Mouse (Mus musculus): ENCODE results near the gene Pfkp. TPM values are rescaled to one million over a fixed set of nuclear protein-coding genes. Genes with fewer than 3 reads are reported as not detected.

Gene Pfkp
- total and polyA plus RNA-seq, 3 experiments = 53.3 to 175 TPM; not detected in 1

- Histone ChIP-seq H3K9ac (ENCODE audit: control insufficient read depth, low read depth, low read length, poor library complexity, severe bottlenecking) (no peak overlapping the region), H3K27me3 (ENCODE audit: control insufficient read depth in 1 of 2, insufficient read depth in 2 of 2, low read length in 2 of 2) (no peaks in the 10 kb centered on the region), H3K27ac (ENCODE audit: control insufficient read depth, low read depth, low read length) (no peak overlapping the region), H3K4me1 (ENCODE audit: control insufficient read depth in 1 of 2, insufficient read depth in 2 of 2, low read length in 2 of 2) (peaks cover 0 to under 1% of the 10 kb centered on the region in 2 experiments; a peak in 1 of 4 replicates), H3K79me2 (ENCODE audit: control insufficient read depth, insufficient read depth, low read length, poor library complexity) (peaks cover 3% of the 10 kb centered on the region), H3K9me3 (replicated peaks; ENCODE audit: insufficient read depth, low read length) (no peaks in the 10 kb centered on the region), H3K36me3 (ENCODE audit: control insufficient read depth in 1 of 2, insufficient read depth in 2 of 2, low read length in 2 of 2) (peaks cover 3 to 29% of the 10 kb centered on the region in 2 experiments), H3K4me3 (ENCODE audit: control insufficient read depth in 1 of 2, insufficient read depth in 1 of 2, low read depth in 2 of 2, low read length in 2 of 2) (no peak overlapping the region)
- TF ChIP-seq EP300 (IDR thresholded peaks at IDR 0.05; ENCODE audit: low read depth in 1 of 2, low read length in 2 of 2) (no peak), KAT2A (conservative IDR thresholded peaks at IDR 0.05; ENCODE audit: low read depth, low read length) (no peak), POLR2A (IDR thresholded peaks at IDR 0.05; ENCODE audit: control insufficient read depth in 1 of 2, insufficient read depth in 1 of 2, low read depth in 1 of 2, low read length in 2 of 2, poor library complexity in 1 of 2) (no peak), BHLHE40 (IDR thresholded peaks at IDR 0.05; ENCODE audit: borderline replicate concordance, low read depth, low read length) (no peak), MYB (IDR thresholded peaks at IDR 0.05; ENCODE audit: low read depth, low read length) (no peak), NELFE (IDR thresholded peaks at IDR 0.05; ENCODE audit: low read depth, low read length) (no peak), NRF1 (IDR thresholded peaks at IDR 0.05; ENCODE audit: insufficient read depth, low read depth, low read length, poor library complexity, severe bottlenecking) (no peak), JUND (IDR thresholded peaks at IDR 0.05; ENCODE audit: low read depth, low read length) (no peak), POLR2AphosphoS2 (IDR thresholded peaks at IDR 0.05; ENCODE audit: low read length) (no peak), TBP (IDR thresholded peaks at IDR 0.05; ENCODE audit: low read depth, low read length) (no peak), GATA1 (IDR thresholded peaks at IDR 0.05; ENCODE audit: low read depth, low read length) (no peak), TAL1 (IDR thresholded peaks at IDR 0.05; ENCODE audit: low read length) (no peak), ZKSCAN1 (IDR thresholded peaks at IDR 0.05; ENCODE audit: low read depth, low read length) (no peak), MYC (IDR thresholded peaks at IDR 0.05; ENCODE audit: low read depth, low read length) (no peak), POLR2AphosphoS5 (IDR thresholded peaks at IDR 0.05; ENCODE audit: borderline replicate concordance, low read depth, low read length) (no peak), ZC3H11A (IDR thresholded peaks at IDR 0.05; ENCODE audit: low read depth, low read length) (no peak), HCFC1 (IDR thresholded peaks at IDR 0.05; ENCODE audit: low read depth, low read length) (no peak)
- no peak for DNase-seq (ENCODE audit: low read depth, low spot score)
Observed at GRCm38 (mm10) chr13:6555656-6556055, 92.9 kb downstream of the Pfkp start.

DNA sequence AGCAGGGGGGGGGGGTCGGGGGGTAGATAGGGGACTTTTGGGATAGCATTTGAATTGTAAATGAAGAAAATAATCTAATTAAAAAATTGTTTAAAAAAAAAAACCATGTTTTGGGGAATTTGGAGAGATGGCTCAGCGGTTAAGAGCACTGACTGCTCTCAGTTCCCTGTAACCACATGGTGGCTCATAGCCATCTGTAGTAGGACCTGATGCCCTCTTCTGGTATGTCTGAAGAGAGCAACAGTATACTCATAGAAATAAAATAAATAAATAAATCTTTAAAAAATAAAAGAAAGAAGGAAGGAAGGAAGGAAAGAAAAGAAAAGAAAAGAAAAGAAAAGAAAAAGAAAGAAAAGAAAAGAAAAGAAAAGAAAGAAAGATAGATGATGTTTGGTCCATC lies 94.9 kb downstream of the Pfkp start:
- no peaks in the 10 kb centered on the region for H3K9me3 ChIP-seq (replicated peaks; ENCODE audit: insufficient read depth, low read length)
- H3K9ac ChIP-seq (ENCODE audit: control insufficient read depth, low read depth, low read length, poor library complexity, severe bottlenecking) = no peak overlapping the region
- peaks cover 16 to 27% of the 10 kb centered on the region in 2 experiments for H3K36me3 ChIP-seq (ENCODE audit: control insufficient read depth in 1 of 2, insufficient read depth in 2 of 2, low read length in 2 of 2)
- no peak overlapping the region for H3K27ac ChIP-seq (ENCODE audit: control insufficient read depth, low read depth, low read length)
- no peak overlapping the region for H3K4me3 ChIP-seq (ENCODE audit: control insufficient read depth in 1 of 2, insufficient read depth in 1 of 2, low read depth in 2 of 2, low read length in 2 of 2)
- TF ChIP-seq CTCF (IDR thresholded peaks at IDR 0.05 in 2 of 3, conservative IDR thresholded peaks at IDR 0.05 in 1 of 3; ENCODE audit: control insufficient read depth in 1 of 3, insufficient read depth in 1 of 3, low read depth in 2 of 3, low read length in 3 of 3, poor library complexity in 1 of 3, severe bottlenecking in 1 of 3) (peak in 1 of 3 experiments; percentile 21; a peak in 1 of 6 replicates), ZNF384 (IDR thresholded peaks at IDR 0.05; ENCODE audit: low read depth, low read length) (no peak), USF2 (IDR thresholded peaks at IDR 0.05; ENCODE audit: borderline replicate concordance in 1 of 2, insufficient read depth in 1 of 2, low read depth in 1 of 2, low read length in 2 of 2) (no peak), ELF1 (IDR thresholded peaks at IDR 0.05; ENCODE audit: low read depth, low read length) (no peak), POLR2A (IDR thresholded peaks at IDR 0.05; ENCODE audit: control insufficient read depth in 1 of 2, insufficient read depth in 1 of 2, low read depth in 1 of 2, low read length in 2 of 2, poor library complexity in 1 of 2) (no peak), CHD2 (IDR thresholded peaks at IDR 0.05; ENCODE audit: low read length) (no peak), NELFE (IDR thresholded peaks at IDR 0.05; ENCODE audit: low read depth, low read length) (no peak), TAL1 (IDR thresholded peaks at IDR 0.05; ENCODE audit: low read length) (no peak), NRF1 (IDR thresholded peaks at IDR 0.05; ENCODE audit: insufficient read depth, low read depth, low read length, poor library complexity, severe bottlenecking) (no peak), GATA1 (IDR thresholded peaks at IDR 0.05; ENCODE audit: low read depth, low read length) (no peak), MXI1 (IDR thresholded peaks at IDR 0.05; ENCODE audit: low read depth, low read length) (no peak), JUND (IDR thresholded peaks at IDR 0.05; ENCODE audit: low read depth, low read length) (no peak), POLR2AphosphoS2 (IDR thresholded peaks at IDR 0.05; ENCODE audit: low read length) (no peak), TBP (IDR thresholded peaks at IDR 0.05; ENCODE audit: low read depth, low read length) (no peak), SMC3 (IDR thresholded peaks at IDR 0.05; ENCODE audit: low read depth, low read length) (peak; percentile 21; the same call in 1 of the 2 replicates)
- H3K4me1 ChIP-seq (ENCODE audit: control insufficient read depth in 1 of 2, insufficient read depth in 2 of 2, low read length in 2 of 2) = peaks cover 11 to 13% of the 10 kb centered on the region in 2 experiments
- no peaks in the 10 kb centered on the region for H3K27me3 ChIP-seq (ENCODE audit: control insufficient read depth in 1 of 2, insufficient read depth in 2 of 2, low read length in 2 of 2)
- DNase-seq (ENCODE audit: low read depth, low spot score) = peak; percentile 26
- H3K79me2 ChIP-seq (ENCODE audit: control insufficient read depth, insufficient read depth, low read length, poor library complexity) = peaks cover 14% of the 10 kb centered on the region
